In the genomic region with DNA sequence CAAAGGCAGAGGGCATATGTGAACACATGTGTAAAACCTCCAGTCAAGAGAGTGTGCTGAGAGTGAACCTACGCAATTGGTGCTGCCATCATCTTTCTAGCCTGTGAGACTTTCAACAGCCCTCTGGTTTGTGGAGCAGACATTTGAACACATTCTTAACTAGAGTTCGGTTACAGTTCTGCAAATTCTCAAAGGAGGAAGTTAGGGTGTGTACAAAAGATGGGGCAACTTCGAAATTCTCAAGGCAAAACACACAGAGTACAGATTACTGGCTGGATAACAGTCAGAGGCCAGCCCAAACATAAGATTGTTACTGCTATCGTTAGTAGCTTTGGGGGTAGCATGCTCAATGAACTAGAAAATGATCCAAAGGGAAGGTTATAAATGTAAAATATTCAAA, we compare ENCODE assay signal across 30 mouse cellular contexts. TPM values are rescaled to one million over a fixed set of nuclear protein-coding genes. Genes with fewer than 3 reads are reported as not detected.
DNase-seq lines count a peak whose midpoint lies in the region; ATAC-seq and TF ChIP-seq lines count a peak whose summit lies in the region.
"Had no signal": no experiment of that assay in that cellular context is flagged by ENCODE, and none has a peak within 500 bp of the region (broad histone marks: within the 10 kb centered on the region; RNA-seq: fewer than 3 reads in every experiment).

No protein-coding gene starts in this region.

- H3K9me3 ChIP-seq in lung, postnatal 0 days (ENCODE audit: low read length): no peaks in the 10 kb centered on the region
- no peaks in the 10 kb centered on the region for H3K9me3 ChIP-seq in G1E (replicated peaks)
- no peaks in the 10 kb centered on the region for H3K9me3 ChIP-seq in hindbrain, embryonic 14.5 days (ENCODE audit: control insufficient read depth, low read length)
- H3K9me3 ChIP-seq in heart, embryonic 10.5 days: no peaks in the 10 kb centered on the region
- H3K9me3 ChIP-seq: embryonic facial prominence, embryonic 10.5 days; embryonic facial prominence, embryonic 15.5 days; forebrain, embryonic 12.5 days; heart, embryonic 12.5 days; limb, embryonic 12.5 days; midbrain, embryonic 10.5 days; midbrain, embryonic 15.5 days; neural tube, embryonic 12.5 days had no signal

- no peaks in the 10 kb centered on the region for H3K27me3 ChIP-seq in lung, postnatal 0 days (replicated peaks; ENCODE audit: insufficient read depth, low read length)
- H3K27me3 ChIP-seq in G1E (ENCODE audit: insufficient read depth, low read length): peaks cover 18% of the 10 kb centered on the region
- no peaks in the 10 kb centered on the region for H3K27me3 ChIP-seq in hindbrain, embryonic 14.5 days (ENCODE audit: control insufficient read depth, insufficient read depth, low read length)
- H3K27me3 ChIP-seq in heart, embryonic 10.5 days (ENCODE audit: insufficient read depth, poor library complexity, severe bottlenecking): no peaks in the 10 kb centered on the region
- H3K27me3 ChIP-seq: embryonic facial prominence, embryonic 15.5 days; forebrain, embryonic 12.5 days; heart, embryonic 12.5 days; limb, embryonic 12.5 days; midbrain, embryonic 15.5 days; neural tube, embryonic 12.5 days had no signal

- H3K4me1 ChIP-seq in lung, postnatal 0 days (ENCODE audit: insufficient read depth, low read depth, low read length): no peaks in the 10 kb centered on the region
- H3K4me1 ChIP-seq in G1E (ENCODE audit: insufficient read depth, low read depth, low read length): peaks cover 17% of the 10 kb centered on the region
- no peaks in the 10 kb centered on the region for H3K4me1 ChIP-seq in hindbrain, embryonic 14.5 days (replicated peaks; ENCODE audit: control insufficient read depth, insufficient read depth, low read length)
- H3K4me1 ChIP-seq in heart, embryonic 10.5 days: peaks cover 5% of the 10 kb centered on the region; the same call in 1 of the 2 replicates
- H3K4me1 ChIP-seq: embryonic facial prominence, embryonic 15.5 days; heart, embryonic 12.5 days; limb, embryonic 12.5 days had no signal

- no peak for TF ChIP-seq CTCF in lung, postnatal 0 days (IDR thresholded peaks at IDR 0.05)
- no peak for TF ChIP-seq CTCF in G1E (IDR thresholded peaks at IDR 0.05; ENCODE audit: low read depth, low read length)

- ATAC-seq in lung, postnatal 0 days: no peak
- ATAC-seq in G1E (ENCODE audit: extremely low read depth, insufficient number of reproducible peaks, low FRiP score, poor library complexity, severe bottlenecking): peak; percentile 37; the same call in 1 of the 2 replicates
- ATAC-seq in granulocyte monocyte progenitor cell, adult 5-6 weeks (replicated peaks; ENCODE audit: poor library complexity, severe bottlenecking): peak; percentile 89
- peak; percentile 82 for ATAC-seq in monocyte, adult 5-6 weeks (replicated peaks; ENCODE audit: insufficient number of reproducible peaks, low FRiP score, low TSS enrichment, poor library complexity, severe bottlenecking)
- no peak for ATAC-seq in hindbrain, embryonic 14.5 days (ENCODE audit: low FRiP score)
- ATAC-seq in frontal cortex, adult (ENCODE audit: low TSS enrichment): no peak
- ATAC-seq: forebrain, postnatal 0 days; intestine, embryonic 16.5 days; midbrain, embryonic 15.5 days had no signal

- 72% methylated on average over 4 of the region's 4 CpGs for WGBS in lung, postnatal 0 days
- 86% methylated on average over 4 of the region's 4 CpGs for WGBS in hindbrain, embryonic 14.5 days
- 80% methylated on average over 4 of the region's 4 CpGs for WGBS in heart, embryonic 10.5 days

- H3K36me3 ChIP-seq in lung, postnatal 0 days (ENCODE audit: insufficient read depth, low read length): no peaks in the 10 kb centered on the region
- H3K36me3 ChIP-seq in G1E (replicated peaks): peaks cover 14% of the 10 kb centered on the region
- H3K36me3 ChIP-seq in hindbrain, embryonic 14.5 days (replicated peaks; ENCODE audit: control insufficient read depth, insufficient read depth): no peaks in the 10 kb centered on the region
- no peaks in the 10 kb centered on the region for H3K36me3 ChIP-seq in heart, embryonic 10.5 days
- H3K36me3 ChIP-seq: embryonic facial prominence, embryonic 10.5 days; embryonic facial prominence, embryonic 15.5 days; forebrain, embryonic 12.5 days; heart, embryonic 12.5 days; limb, embryonic 12.5 days; midbrain, embryonic 10.5 days; midbrain, embryonic 15.5 days; neural tube, embryonic 12.5 days had no signal

- H3K9ac ChIP-seq in lung, postnatal 0 days (replicated peaks; ENCODE audit: low read depth): no peak overlapping the region
- H3K9ac ChIP-seq in hindbrain, embryonic 14.5 days: no peak overlapping the region
- H3K9ac ChIP-seq: embryonic facial prominence, embryonic 15.5 days; forebrain, embryonic 12.5 days; forebrain, postnatal 0 days; heart, embryonic 12.5 days; limb, embryonic 12.5 days; midbrain, embryonic 15.5 days; neural tube, embryonic 12.5 days had no signal

- no peak overlapping the region for H3K4me3 ChIP-seq in lung, postnatal 0 days (ENCODE audit: low read depth, low read length)
- H3K4me3 ChIP-seq in G1E (ENCODE audit: low read depth, low read length): no peak overlapping the region
- H3K4me3 ChIP-seq in hindbrain, embryonic 14.5 days (replicated peaks; ENCODE audit: low read length): no peak overlapping the region
- no peak overlapping the region for H3K4me3 ChIP-seq in heart, embryonic 10.5 days
- H3K4me3 ChIP-seq: embryonic facial prominence, embryonic 10.5 days; embryonic facial prominence, embryonic 15.5 days; forebrain, embryonic 12.5 days; heart, embryonic 12.5 days; limb, embryonic 12.5 days; midbrain, embryonic 10.5 days; midbrain, embryonic 15.5 days; neural tube, embryonic 12.5 days had no signal

- TF ChIP-seq EP300 in lung, postnatal 0 days (IDR thresholded peaks at IDR 0.05): no peak

- no peak overlapping the region for H3K4me2 ChIP-seq in lung, postnatal 0 days (replicated peaks; ENCODE audit: low read depth, low read length)
- H3K4me2 ChIP-seq in hindbrain, embryonic 14.5 days (replicated peaks): no peak overlapping the region
- H3K4me2 ChIP-seq: embryonic facial prominence, embryonic 15.5 days; forebrain, embryonic 12.5 days; heart, embryonic 12.5 days; limb, embryonic 12.5 days; midbrain, embryonic 15.5 days; neural tube, embryonic 12.5 days had no signal

- peak; percentile 32 for DNase-seq in lung, postnatal 0 days (ENCODE audit: low spot score)
- no peak for DNase-seq in lung, postnatal 14 days
- DNase-seq in G1E (ENCODE audit: low spot score): no peak
- DNase-seq in hindbrain, embryonic 14.5 days (ENCODE audit: low spot score): no peak
- DNase-seq in heart, embryonic 10.5 days (ENCODE audit: low spot score): no peak
- DNase-seq: adrenal gland, postnatal 25 days; cerebellum, adult 2 months; cerebellum, postnatal 14 days; forebrain, postnatal 0 days; gastrocnemius, postnatal 14 days; heart, adult 18-20 months; heart, postnatal 4 days; kidney, adult 8-10 months; lung, postnatal 4 days; right cerebral cortex, postnatal 4 days; thymus, adult 2 months; thymus, postnatal 36 days had no signal

- H3K27ac ChIP-seq in lung, postnatal 0 days (ENCODE audit: low read length): no peak overlapping the region
- H3K27ac ChIP-seq in hindbrain, embryonic 14.5 days: no peak overlapping the region
- no peak overlapping the region for H3K27ac ChIP-seq in heart, embryonic 10.5 days
- H3K27ac ChIP-seq: embryonic facial prominence, embryonic 10.5 days; embryonic facial prominence, embryonic 15.5 days; forebrain, embryonic 12.5 days; kidney, postnatal 0 days; limb, embryonic 12.5 days; midbrain, embryonic 10.5 days; midbrain, embryonic 15.5 days; neural tube, embryonic 12.5 days had no signal

RNA-seq across cellular contexts. Expression of a gene that starts 9.0 kb away (rescaled TPM):
- polyA plus RNA-seq in lung, postnatal 0 days (2015; fragmentation: Nextera tagmentation; extraction: Ambion mirVana): 2.3 and 2.5 TPM in 2 replicates
- total RNA-seq in G1E (2014; fragmentation: Nextera tagmentation): 51.9 and 56.2 TPM in 2 replicates
- 41.7 and 42.4 TPM in 2 replicates for total RNA-seq in G1E (2017)
- 2.2 and 4.0 TPM in 2 replicates for polyA plus RNA-seq in G1E (2012)
- total RNA-seq in granulocyte monocyte progenitor cell, adult 5-6 weeks (2014; fragmentation: Nextera tagmentation): 75.7 and 77.4 TPM in 2 replicates
- 43.9 and 49.9 TPM in 2 replicates for total RNA-seq in granulocyte monocyte progenitor cell, adult 5-6 weeks (2017)
- 43.6 to 67.8 TPM (median 52.4 TPM) in 3 replicates for total RNA-seq in monocyte, adult 5-6 weeks (2017)
- 1.7 and 1.9 TPM in 2 replicates for polyA plus RNA-seq in hindbrain, embryonic 14.5 days (2014; fragmentation: Nextera tagmentation; extraction: Ambion mirVana)
- 0.70 and 0.82 TPM in 2 replicates for polyA plus RNA-seq in heart, embryonic 10.5 days (2016; fragmentation: Nextera tagmentation; extraction: Ambion mirVana)

Comparison
In these comparisons a context has a peak if more than half of its experiments do, and no peak if none do; other contexts are left out.
1. ATAC-seq: peak in G1E (single experiment), granulocyte monocyte progenitor cell, adult 5-6 weeks (single experiment) and monocyte, adult 5-6 weeks (single experiment); none in lung, postnatal 0 days (single experiment), hindbrain, embryonic 14.5 days (single experiment) and frontal cortex, adult (single experiment).